Mouse (Mus musculus) heart, embryonic 15.5 days (tissue): ENCODE results near the gene Gmds. TPM values are rescaled to one million over a fixed set of nuclear protein-coding genes. Genes with fewer than 3 reads are reported as not detected.

Experiments
- ATAC-seq: fragments of 200-750 bp; cut with Nextera tagmentation; replicated peaks from 2 replicates; pipeline ENCODE4 v1.8.0; 2017; ENCODE audit warnings: low read depth, moderate TSS enrichment; ENCODE audit not compliant: insufficient number of reproducible peaks, insufficient read depth, low FRiP score
- H3K27ac ChIP-seq: fragments of 300-500 bp; sonication (generic); 2 replicates; pipeline ENCODE4 v1.5.1; 2015; ENCODE audit warnings: mild to moderate bottlenecking, inconsistent platforms
- H3K27me3 ChIP-seq: fragments of 300-500 bp; sonication (generic); 2 replicates; pipeline ENCODE4 v1.6.1; 2015; ENCODE audit warnings: inconsistent platforms
- H3K36me3 ChIP-seq: fragments of 300-500 bp; sonication (generic); 2 replicates; pipeline ENCODE4 v1.6.1; 2015; ENCODE audit warnings: mild to moderate bottlenecking, inconsistent platforms
- H3K4me1 ChIP-seq: fragments of 300-500 bp; sonication (generic); replicated peaks from 2 replicates; pipeline ENCODE4 v1.6.1; 2015; ENCODE audit warnings: inconsistent platforms
- H3K4me2 ChIP-seq: fragments of 300-500 bp; sonication (generic); 2 replicates; pipeline ENCODE4 v1.6.1; 2015; ENCODE audit warnings: inconsistent platforms, mild to moderate bottlenecking, moderate library complexity
- H3K4me3 ChIP-seq: fragments of 300-500 bp; sonication (generic); 2 replicates; pipeline ENCODE4 v1.5.1; 2015; ENCODE audit warnings: mild to moderate bottlenecking, inconsistent platforms
- H3K9ac ChIP-seq: fragments of 300-500 bp; sonication (generic); 2 replicates; pipeline ENCODE4 v1.6.1; 2015; ENCODE audit warnings: mild to moderate bottlenecking, inconsistent platforms
- H3K9me3 ChIP-seq: fragments of 300-500 bp; sonication (generic); replicated peaks from 2 replicates; pipeline ENCODE4 v1.6.1; 2016; ENCODE audit warnings: inconsistent platforms
- WGBS: fragments of 180-500 bp; shearing (Covaris S2); methylation state at CpG from one replicate; pipeline ENCODE4 v1.1.7; 2015; ENCODE audit warnings: mixed read lengths; 5-methylcytosine and 5-hydroxymethylcytosine counted together
- polyA plus RNA-seq: library from polyadenylated mRNA; unstranded; fragments of >200 nt; fragmentation: Nextera tagmentation; extraction: Ambion mirVana; gene quantifications from 2 replicates; pipeline ENCODE4 v1.2.1, GENCODE M21; 2015

The Gmds gene
- polyA plus RNA-seq, 1 experiment from 2014 or later = 19.4 TPM

DNA sequence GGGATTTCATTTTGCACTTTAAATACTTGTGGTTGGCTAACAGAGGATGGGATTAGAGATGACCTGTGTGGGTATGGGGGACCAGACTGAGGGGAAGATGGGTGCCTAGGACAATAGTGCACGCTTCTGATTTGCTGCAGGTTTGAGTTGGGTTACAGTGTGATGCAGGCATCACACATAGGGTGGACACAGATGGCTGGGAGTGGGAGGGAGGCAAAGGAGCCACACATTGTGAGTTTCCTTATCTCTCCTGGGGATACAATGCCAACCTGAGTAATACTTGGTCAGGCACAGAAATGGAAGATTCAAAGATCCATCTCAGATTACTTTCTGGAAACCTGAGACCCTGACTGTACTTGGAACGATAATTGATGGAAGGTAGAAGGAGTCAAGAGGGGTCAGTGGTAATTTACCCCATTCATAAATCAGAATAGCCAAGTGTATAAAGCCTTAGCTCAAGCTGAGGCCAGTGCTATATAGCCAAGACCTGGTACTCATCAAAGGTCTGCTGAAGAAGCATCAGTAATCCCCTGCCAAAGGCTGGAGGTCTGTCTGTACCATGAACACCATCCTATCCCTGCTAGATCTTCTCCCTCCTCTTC lies 445.5 kb downstream of the Gmds start:
- Histone ChIP-seq H3K4me2 (no peak overlapping the region), H3K27me3 (no peaks in the 10 kb centered on the region), H3K9me3 (peaks cover 5% of the 10 kb centered on the region; the same call in 1 of the 2 replicates), H3K36me3 (no peaks in the 10 kb centered on the region), H3K27ac (no peak overlapping the region), H3K4me3 (no peak overlapping the region), H3K4me1 (no peaks in the 10 kb centered on the region), H3K9ac (no peak overlapping the region)
- ATAC-seq = no peak
- 79% methylated on average over 2 of the region's 2 CpGs for WGBS

DNA sequence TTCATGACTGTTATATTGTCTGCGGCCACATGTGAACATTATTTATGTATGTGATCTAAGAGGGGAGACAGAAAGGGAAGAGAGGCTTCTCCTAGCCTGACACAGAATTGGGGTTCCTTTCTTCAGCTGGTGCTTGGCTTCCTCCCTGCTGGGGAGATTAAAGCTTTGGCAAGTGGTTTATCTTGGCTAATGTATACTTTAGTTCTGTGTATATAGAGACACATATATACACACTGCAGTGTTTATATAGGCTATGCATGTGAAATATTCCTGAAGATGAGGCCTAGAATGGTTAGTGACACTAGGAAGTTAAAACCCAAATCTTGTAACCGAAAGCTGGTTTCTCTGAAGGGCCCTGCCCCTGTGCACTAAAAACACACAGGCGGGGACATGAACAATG lies 450.0 kb downstream of the Gmds start:
- no peak overlapping the region for H3K4me3 ChIP-seq
- no peak overlapping the region for H3K27ac ChIP-seq
- no peak for ATAC-seq
- no peak overlapping the region for H3K9ac ChIP-seq
- peaks cover 5% of the 10 kb centered on the region; the same call in 1 of the 2 replicates for H3K9me3 ChIP-seq
- no peaks in the 10 kb centered on the region for H3K27me3 ChIP-seq
- H3K4me2 ChIP-seq = no peak overlapping the region
- WGBS = 84% methylated on average over 3 of the region's 3 CpGs
- H3K4me1 ChIP-seq = no peaks in the 10 kb centered on the region
- H3K36me3 ChIP-seq = no peaks in the 10 kb centered on the region

DNA sequence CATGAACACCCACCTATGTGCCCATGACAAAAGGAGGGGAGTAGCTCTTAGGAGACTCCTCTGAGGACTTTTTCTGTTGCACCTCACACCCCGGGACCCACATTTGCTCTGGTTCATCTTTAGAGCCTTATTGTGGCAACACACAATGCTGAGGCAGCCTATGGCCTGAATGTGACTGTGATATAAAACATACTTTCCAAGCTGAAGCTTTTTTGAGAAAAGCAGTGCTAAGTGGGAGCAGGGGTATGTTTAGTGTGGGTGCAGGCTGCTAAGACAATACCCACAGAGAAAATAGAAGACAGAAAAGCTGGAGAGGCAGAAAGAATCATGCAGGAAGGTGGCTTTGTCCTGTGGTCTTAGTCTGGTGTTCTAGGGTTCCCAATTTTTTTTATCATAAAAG lies 452.8 kb downstream of the Gmds start:
- Histone ChIP-seq H3K4me2 (no peak overlapping the region), H3K9me3 (no peaks in the 10 kb centered on the region), H3K4me3 (no peak overlapping the region), H3K36me3 (no peaks in the 10 kb centered on the region), H3K9ac (no peak overlapping the region), H3K4me1 (no peaks in the 10 kb centered on the region), H3K27ac (no peak overlapping the region), H3K27me3 (no peaks in the 10 kb centered on the region)
- 71% methylated on average over 1 of the region's 1 CpGs for WGBS
- no peak for ATAC-seq

DNA sequence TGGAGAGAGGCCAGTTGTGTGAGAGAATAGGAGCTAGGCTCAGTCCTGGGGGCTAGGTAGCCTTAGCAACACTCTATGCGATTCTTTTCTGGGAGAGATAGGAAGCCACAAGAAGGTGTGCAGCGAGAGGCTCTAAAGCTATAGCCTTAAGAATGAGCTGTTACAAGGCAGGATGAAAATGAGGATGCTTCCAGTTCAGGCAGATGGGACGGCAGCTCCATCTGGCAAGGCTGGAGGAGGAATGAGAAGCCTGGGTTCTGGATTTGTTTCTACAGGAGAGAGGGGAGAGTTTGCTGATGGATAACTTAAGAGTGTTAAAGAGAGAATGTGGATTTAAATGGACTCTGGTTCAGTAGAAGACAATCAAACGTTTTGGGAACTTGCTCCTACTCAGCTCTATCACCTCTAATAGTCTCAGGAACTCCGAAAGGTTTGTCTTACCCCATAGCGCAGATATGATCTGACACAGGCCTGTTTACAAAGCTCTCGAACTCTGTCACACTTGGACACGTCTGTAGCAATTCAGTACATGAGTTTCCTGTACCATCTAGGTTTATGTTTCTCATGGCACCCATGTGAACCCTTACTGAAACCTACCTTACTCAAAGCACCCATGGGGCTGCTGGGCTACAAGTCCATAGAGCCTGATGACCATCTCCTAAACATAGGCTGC lies 459.6 kb downstream of the Gmds start:
- Histone ChIP-seq H3K27me3 (no peaks in the 10 kb centered on the region), H3K4me2 (no peak overlapping the region), H3K4me1 (peaks cover 16% of the 10 kb centered on the region), H3K9ac (no peak overlapping the region), H3K4me3 (no peak overlapping the region), H3K9me3 (no peaks in the 10 kb centered on the region), H3K36me3 (no peaks in the 10 kb centered on the region), H3K27ac (no peak overlapping the region)
- ATAC-seq = no peak
- 80% methylated on average over 8 of the region's 8 CpGs for WGBS

DNA sequence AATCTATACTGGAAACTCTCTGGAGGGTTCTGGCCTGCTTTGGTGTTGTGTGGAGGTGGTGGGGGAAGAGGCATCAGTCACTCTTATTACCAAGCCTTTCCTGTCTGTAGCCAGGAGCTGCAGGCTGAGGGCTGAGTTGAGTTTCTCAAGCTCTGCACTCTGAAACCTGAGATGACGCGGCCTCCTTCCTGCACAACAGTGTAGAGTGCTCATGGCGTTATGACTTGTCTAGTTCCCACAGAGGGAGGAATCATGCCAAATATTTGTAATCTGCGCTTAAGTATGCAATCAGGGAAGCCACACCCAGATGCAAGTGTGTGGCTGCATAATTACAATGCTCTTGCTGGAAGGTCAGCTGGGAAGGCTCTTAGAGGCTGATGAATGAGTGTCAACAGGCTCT lies 461.5 kb downstream of the Gmds start:
- Histone ChIP-seq H3K4me3 (no peak overlapping the region), H3K9ac (no peak overlapping the region), H3K27me3 (no peaks in the 10 kb centered on the region), H3K36me3 (no peaks in the 10 kb centered on the region), H3K9me3 (no peaks in the 10 kb centered on the region), H3K27ac (peak overlapping the region; percentile 35), H3K4me2 (no peak overlapping the region), H3K4me1 (peaks cover 16% of the 10 kb centered on the region)
- WGBS = 12% methylated on average over 4 of the region's 4 CpGs
- peak; percentile 83 for ATAC-seq

- Histone ChIP-seq H3K9me3 (no peaks in the 10 kb centered on the region), H3K27me3 (no peaks in the 10 kb centered on the region), H3K4me3 (no peak overlapping the region), H3K36me3 (no peaks in the 10 kb centered on the region), H3K4me2 (no peak overlapping the region), H3K9ac (no peak overlapping the region), H3K4me1 (peaks cover 16% of the 10 kb centered on the region), H3K27ac (no peak overlapping the region)
- WGBS = 65% methylated on average over 3 of the region's 3 CpGs
- ATAC-seq = no peak
Measured at GRCm38 (mm10) chr13:31874427-31874826, 464.1 kb downstream of the Gmds start.

GRCm38 (mm10) chr13:31873269-31873668 lies 465.3 kb downstream of the Gmds start:
- no peaks in the 10 kb centered on the region for H3K36me3 ChIP-seq
- 85% methylated on average over 1 of the region's 1 CpGs for WGBS
- no peak overlapping the region for H3K27ac ChIP-seq
- H3K9me3 ChIP-seq = no peaks in the 10 kb centered on the region
- peaks cover 16% of the 10 kb centered on the region for H3K4me1 ChIP-seq
- no peak overlapping the region for H3K4me3 ChIP-seq
- no peak overlapping the region for H3K9ac ChIP-seq
- ATAC-seq = no peak
- H3K4me2 ChIP-seq = no peak overlapping the region
- no peaks in the 10 kb centered on the region for H3K27me3 ChIP-seq

DNA sequence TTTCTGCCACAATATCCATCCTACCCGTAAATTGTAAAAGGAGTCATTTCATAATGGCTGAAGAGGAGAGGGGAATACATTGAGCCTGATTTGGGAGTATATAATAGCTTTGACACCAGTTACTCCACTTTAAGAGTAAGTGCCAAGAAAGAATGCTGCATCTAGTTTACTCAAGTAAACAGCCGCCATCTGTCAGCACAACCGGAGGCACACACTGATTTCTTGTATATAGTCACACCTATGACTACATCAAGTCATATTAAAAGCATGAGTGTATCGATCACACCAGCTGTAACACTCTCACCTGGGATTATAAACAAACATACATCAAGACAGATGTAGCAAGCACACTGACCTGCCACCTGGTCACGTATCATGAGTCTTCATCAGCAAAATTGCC lies 473.8 kb downstream of the Gmds start:
- Histone ChIP-seq H3K27me3 (no peaks in the 10 kb centered on the region), H3K4me3 (no peak overlapping the region), H3K4me1 (no peaks in the 10 kb centered on the region), H3K4me2 (no peak overlapping the region), H3K36me3 (no peaks in the 10 kb centered on the region), H3K9ac (no peak overlapping the region), H3K9me3 (no peaks in the 10 kb centered on the region), H3K27ac (no peak overlapping the region)
- 87% methylated on average over 5 of the region's 5 CpGs for WGBS
- no peak for ATAC-seq

DNA sequence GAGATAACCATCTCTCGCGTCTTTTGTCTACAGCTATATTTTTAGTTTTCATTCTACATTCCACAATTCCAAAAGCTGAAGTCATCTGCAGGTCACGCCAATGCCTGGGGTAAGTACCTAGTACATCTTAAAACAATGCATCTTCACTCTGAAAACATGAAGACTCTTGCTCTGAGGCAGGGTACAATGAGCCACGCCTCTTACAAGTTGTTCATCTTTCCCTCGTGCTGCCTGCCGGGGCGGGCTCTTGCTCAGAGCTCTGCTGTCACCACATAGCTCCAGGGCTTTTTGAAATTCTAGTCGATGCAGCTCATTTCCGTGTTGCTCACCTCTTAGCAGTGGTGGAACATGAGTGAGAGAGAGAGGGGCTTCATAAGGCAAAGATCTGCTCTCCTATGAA lies 475.1 kb downstream of the Gmds start:
- no peak overlapping the region for H3K4me2 ChIP-seq
- no peaks in the 10 kb centered on the region for H3K4me1 ChIP-seq
- no peaks in the 10 kb centered on the region for H3K36me3 ChIP-seq
- no peak for ATAC-seq
- H3K9me3 ChIP-seq = no peaks in the 10 kb centered on the region
- H3K27ac ChIP-seq = no peak overlapping the region
- no peak overlapping the region for H3K9ac ChIP-seq
- H3K27me3 ChIP-seq = no peaks in the 10 kb centered on the region
- H3K4me3 ChIP-seq = no peak overlapping the region
- 39% methylated on average over 9 of the region's 9 CpGs for WGBS

GRCm38 (mm10) chr13:31860200-31860599 lies 478.3 kb downstream of the Gmds start:
- Histone ChIP-seq H3K27me3 (no peaks in the 10 kb centered on the region), H3K27ac (no peak overlapping the region), H3K4me3 (no peak overlapping the region), H3K4me1 (no peaks in the 10 kb centered on the region), H3K9ac (no peak overlapping the region), H3K9me3 (no peaks in the 10 kb centered on the region), H3K4me2 (no peak overlapping the region), H3K36me3 (no peaks in the 10 kb centered on the region)
- no peak for ATAC-seq
- WGBS = 70% methylated on average over 5 of the region's 5 CpGs

- no peak for ATAC-seq
- WGBS = 68% methylated on average over 4 of the region's 4 CpGs
- Histone ChIP-seq H3K27me3 (no peaks in the 10 kb centered on the region), H3K9ac (no peak overlapping the region), H3K4me1 (no peaks in the 10 kb centered on the region), H3K27ac (no peak overlapping the region), H3K9me3 (no peaks in the 10 kb centered on the region), H3K4me3 (no peak overlapping the region), H3K4me2 (no peak overlapping the region), H3K36me3 (no peaks in the 10 kb centered on the region)
Measured at GRCm38 (mm10) chr13:31854000-31854399, 484.5 kb downstream of the Gmds start.

- no peaks in the 10 kb centered on the region for H3K4me1 ChIP-seq
- H3K9ac ChIP-seq = no peak overlapping the region
- no peaks in the 10 kb centered on the region for H3K27me3 ChIP-seq
- H3K27ac ChIP-seq = no peak overlapping the region
- 56% methylated on average over 2 of the region's 2 CpGs for WGBS
- H3K4me2 ChIP-seq = no peak overlapping the region
- no peak overlapping the region for H3K4me3 ChIP-seq
- ATAC-seq = no peak
- no peaks in the 10 kb centered on the region for H3K36me3 ChIP-seq
- H3K9me3 ChIP-seq = no peaks in the 10 kb centered on the region
Measured at GRCm38 (mm10) chr13:31853564-31853963, 485.0 kb downstream of the Gmds start.
